Mouse (Mus musculus) heart, embryonic 12.5 days (tissue): Measurements from ENCODE around the gene Ttll13. TPM values are rescaled to one million over a fixed set of nuclear protein-coding genes. Genes with fewer than 3 reads are reported as not detected.
A peak's percentile ranks its signal among the peaks of the same experiment; 100 is the strongest.

Experiments used
- ATAC-seq: fragments of 200-750 bp; cut with Nextera tagmentation; 2 replicates; pipeline ENCODE4 v1.8.0; 2017; ENCODE audit warnings: moderate TSS enrichment, moderate library complexity; ENCODE audit not compliant: insufficient number of reproducible peaks, low FRiP score
- H3K27ac ChIP-seq: fragments of 300-500 bp; sonication (generic); 2 replicates; pipeline ENCODE4 v1.5.1; 2016; ENCODE audit warnings: mild to moderate bottlenecking, moderate library complexity; ENCODE audit not compliant: poor library complexity, severe bottlenecking
- H3K27me3 ChIP-seq: fragments of 300-500 bp; sonication (generic); replicated peaks from 2 replicates; pipeline ENCODE4 v1.6.1; 2016; ENCODE audit warnings: mild to moderate bottlenecking, moderate library complexity
- H3K36me3 ChIP-seq: fragments of 300-500 bp; sonication (generic); 2 replicates; pipeline ENCODE4 v1.6.1; 2016; ENCODE audit warnings: mild to moderate bottlenecking, moderate library complexity
- H3K4me1 ChIP-seq: fragments of 300-500 bp; sonication (generic); replicated peaks from 2 replicates; pipeline ENCODE4 v1.6.1; 2016; ENCODE audit warnings: mild to moderate bottlenecking
- H3K4me2 ChIP-seq: fragments of 300-500 bp; sonication (generic); 2 replicates; pipeline ENCODE4 v1.6.1; 2016; ENCODE audit warnings: mild to moderate bottlenecking, moderate library complexity
- H3K4me3 ChIP-seq: fragments of 300-500 bp; sonication (generic); 2 replicates; pipeline ENCODE4 v1.5.1; 2016; ENCODE audit warnings: mild to moderate bottlenecking
- H3K9ac ChIP-seq: fragments of 300-500 bp; sonication (generic); 2 replicates; pipeline ENCODE4 v1.6.1; 2016; ENCODE audit warnings: mild to moderate bottlenecking, moderate library complexity
- H3K9me3 ChIP-seq: fragments of 300-500 bp; sonication (generic); replicated peaks from 2 replicates; pipeline ENCODE4 v1.6.1; 2016; ENCODE audit warnings: mild to moderate bottlenecking, moderate library complexity
- whole genome bisulfite sequencing: fragments of 180-500 bp; shearing (Covaris S2); methylation state at CpG from one replicate; pipeline ENCODE4 v1.1.7; 2016; 5-methylcytosine and 5-hydroxymethylcytosine counted together
- polyA plus RNA-seq: library from polyadenylated mRNA; unstranded; fragments of >200 nt; fragmentation: Nextera tagmentation; extraction: Ambion mirVana; gene quantifications from 2 replicates; pipeline ENCODE4 v1.2.1, GENCODE M21; 2016

Ttll13 gene
- 0.26 and 0.37 TPM in 2 replicates for polyA plus RNA-seq

- Histone ChIP-seq H3K4me2 (peak within 1 kb of the TSS; percentile 76), H3K36me3 (0 out of 2 replicates have a peak, but pooled peaks cover 2% of the 10 kb centered on the region), H3K27ac (peak within 1 kb of the TSS; percentile 84), H3K9ac (peak within 1 kb of the TSS; percentile 82), H3K4me1 (peaks cover 5% of the 10 kb centered on the region; the same call in 1 of the 2 replicates), H3K9me3 (no peaks in the 10 kb centered on the region), H3K4me3 (peak within 1 kb of the TSS; percentile 70), H3K27me3 (no peaks in the 10 kb centered on the region)
- ATAC-seq = peak; percentile 99
- under 1% methylated on average over 48 of the region's 48 CpGs for WGBS
These were observed at the start of gene Ttll13 for GRCm38 (mm10) chr7:80246148-80246721. TSS of gene Ttll13 (plus strand) at chr7:80246376.

- Histone ChIP-seq H3K9me3 (no peaks in the 10 kb centered on the region), H3K4me2 (peak overlapping the region; percentile 85), H3K36me3 (0 out of 2 replicates have a peak, but pooled peaks cover 3% of the 10 kb centered on the region), H3K4me3 (no peak overlapping the region), H3K27me3 (no peaks in the 10 kb centered on the region), H3K4me1 (peaks cover 37% of the 10 kb centered on the region), H3K27ac (0 out of 2 replicates have a peak overlapping the region, but pooled peaks have one; percentile 74), H3K9ac (peak overlapping the region; percentile 80; the same call in 1 of the 2 replicates)
- WGBS = 33% methylated on average over 4 of the region's 4 CpGs
- ATAC-seq = no peak
These were observed 48.8 kb upstream of the Ttll13 start for GRCm38 (mm10) chr7:80197371-80197770.

- peak overlapping the region; percentile 85 for H3K4me2 ChIP-seq
- WGBS = under 1% methylated on average over 70 of the region's 74 CpGs
- H3K9me3 ChIP-seq = no peaks in the 10 kb centered on the region
- peak; percentile 88 for ATAC-seq
- no peaks in the 10 kb centered on the region for H3K27me3 ChIP-seq
- peak overlapping the region; percentile 65 for H3K4me3 ChIP-seq
- peak overlapping the region; percentile 74 for H3K27ac ChIP-seq
- peaks cover 32% of the 10 kb centered on the region for H3K4me1 ChIP-seq
- H3K36me3 ChIP-seq = 0 out of 2 replicates have a peak, but pooled peaks cover 3% of the 10 kb centered on the region
- H3K9ac ChIP-seq = peak overlapping the region; percentile 80
These were observed 48.0 kb upstream of the Ttll13 start for GRCm38 (mm10) chr7:80197941-80198778.

GRCm38 (mm10) chr7:80198863-80199262 lies 47.3 kb upstream of the Ttll13 start:
- Histone ChIP-seq H3K4me3 (peak overlapping the region; percentile 65), H3K36me3 (0 out of 2 replicates have a peak, but pooled peaks cover 3% of the 10 kb centered on the region), H3K4me2 (peak overlapping the region; percentile 85), H3K27me3 (no peaks in the 10 kb centered on the region), H3K9me3 (no peaks in the 10 kb centered on the region), H3K27ac (peak overlapping the region; percentile 74), H3K9ac (peak overlapping the region; percentile 80), H3K4me1 (peaks cover 39% of the 10 kb centered on the region)
- ATAC-seq = 0 out of 2 replicates have a peak, but pooled peaks have one; percentile 13
- WGBS = 5% methylated on average over 11 of the region's 11 CpGs

GRCm38 (mm10) chr7:80199286-80199685 lies 46.9 kb upstream of the Ttll13 start:
- Histone ChIP-seq H3K4me1 (peaks cover 39% of the 10 kb centered on the region), H3K36me3 (0 out of 2 replicates have a peak, but pooled peaks cover 3% of the 10 kb centered on the region), H3K27ac (no peak overlapping the region), H3K9me3 (no peaks in the 10 kb centered on the region), H3K4me3 (peak overlapping the region; percentile 65), H3K9ac (peak overlapping the region; percentile 80), H3K4me2 (peak overlapping the region; percentile 85), H3K27me3 (no peaks in the 10 kb centered on the region)
- ATAC-seq = no peak
- 38% methylated on average over 6 of the region's 6 CpGs for WGBS

GRCm38 (mm10) chr7:80199851-80200587 lies 46.2 kb upstream of the Ttll13 start:
- ATAC-seq = no peak
- Histone ChIP-seq H3K9ac (no peak overlapping the region), H3K4me1 (peaks cover 39% of the 10 kb centered on the region), H3K36me3 (0 out of 2 replicates have a peak, but pooled peaks cover 3% of the 10 kb centered on the region), H3K4me2 (peak overlapping the region; percentile 85; the same call in 1 of the 2 replicates), H3K9me3 (no peaks in the 10 kb centered on the region), H3K4me3 (no peak overlapping the region), H3K27me3 (no peaks in the 10 kb centered on the region), H3K27ac (no peak overlapping the region)
- WGBS = 77% methylated on average over 11 of the region's 11 CpGs

GRCm38 (mm10) chr7:80200588-80200945 lies 45.6 kb upstream of the Ttll13 start:
- H3K36me3 ChIP-seq = 0 out of 2 replicates have a peak, but pooled peaks cover 3% of the 10 kb centered on the region
- H3K9ac ChIP-seq = no peak overlapping the region
- no peak for ATAC-seq
- no peaks in the 10 kb centered on the region for H3K27me3 ChIP-seq
- WGBS = 88% methylated on average over 6 of the region's 6 CpGs
- H3K4me1 ChIP-seq = peaks cover 43% of the 10 kb centered on the region
- H3K9me3 ChIP-seq = no peaks in the 10 kb centered on the region
- no peak overlapping the region for H3K27ac ChIP-seq
- H3K4me3 ChIP-seq = no peak overlapping the region
- no peak overlapping the region for H3K4me2 ChIP-seq

- Histone ChIP-seq H3K4me2 (no peak overlapping the region), H3K4me3 (no peak overlapping the region), H3K4me1 (peaks cover 46% of the 10 kb centered on the region), H3K27ac (no peak overlapping the region), H3K9me3 (no peaks in the 10 kb centered on the region), H3K36me3 (0 out of 2 replicates have a peak, but pooled peaks cover 3% of the 10 kb centered on the region), H3K27me3 (no peaks in the 10 kb centered on the region), H3K9ac (no peak overlapping the region)
- WGBS = 91% methylated on average over 5 of the region's 5 CpGs
- ATAC-seq = no peak
These were observed 45.1 kb upstream of the Ttll13 start for GRCm38 (mm10) chr7:80200963-80201539.

GRCm38 (mm10) chr7:80201888-80202540 lies 44.2 kb upstream of the Ttll13 start:
- Histone ChIP-seq H3K4me3 (no peak overlapping the region), H3K27me3 (no peaks in the 10 kb centered on the region), H3K4me1 (peaks cover 56% of the 10 kb centered on the region), H3K27ac (no peak overlapping the region), H3K4me2 (no peak overlapping the region), H3K9me3 (no peaks in the 10 kb centered on the region), H3K36me3 (0 out of 2 replicates have a peak, but pooled peaks cover 3% of the 10 kb centered on the region), H3K9ac (no peak overlapping the region)
- 90% methylated on average over 15 of the region's 15 CpGs for WGBS
- ATAC-seq = no peak

- H3K27me3 ChIP-seq = no peaks in the 10 kb centered on the region
- H3K27ac ChIP-seq = no peak overlapping the region
- WGBS = 76% methylated on average over 5 of the region's 5 CpGs
- H3K4me1 ChIP-seq = peaks cover 58% of the 10 kb centered on the region
- no peak overlapping the region for H3K4me2 ChIP-seq
- ATAC-seq = no peak
- H3K36me3 ChIP-seq = 0 out of 2 replicates have a peak, but pooled peaks cover 3% of the 10 kb centered on the region
- H3K4me3 ChIP-seq = no peak overlapping the region
- H3K9me3 ChIP-seq = no peaks in the 10 kb centered on the region
- no peak overlapping the region for H3K9ac ChIP-seq
These were observed 43.2 kb upstream of the Ttll13 start for GRCm38 (mm10) chr7:80202961-80203360.
